Mouse (Mus musculus) lung, adult 2 months (tissue): ENCODE results near the gene Mum1.

Experiments used
- CTCF ChIP-seq: fragments of 200-500 bp; IDR thresholded peaks from 2 replicates; pipeline ENCODE4 v1.5.1; 2011; ENCODE audit warnings: mild to moderate bottlenecking, low read length, control low read depth; ENCODE audit not compliant: insufficient read depth
- POLR2A ChIP-seq: fragments of 200-500 bp; IDR thresholded peaks from 2 replicates; pipeline ENCODE4 v1.6.1; 2011; ENCODE audit warnings: low read depth, mild to moderate bottlenecking, control low read depth, low read length, borderline replicate concordance; ENCODE audit errors: extremely low read depth

- no peak for TF ChIP-seq CTCF
- no peak for TF ChIP-seq POLR2A
Observed at GRCm38 (mm10) chr10:80194441-80194840, 31.8 kb upstream of the Mum1 start.
